Mouse (Mus musculus) inflammation-experienced regulatory T-cells (primary cell): Measurements from ENCODE around the gene Yap1. TPM values are rescaled to one million over a fixed set of nuclear protein-coding genes. Genes with fewer than 3 reads are reported as not detected.

ENCODE experiments used
- polyA plus RNA-seq, 2 experiments: library from polyadenylated mRNA; unstranded; fragments of 100-300 nt; shearing (Covaris generic); gene quantifications; one replicate each; pipeline ENCODE4 v1.2.1; 2017

The Yap1 gene
- 1 to 10 TPM in 1 of 2 experiments, under 1 TPM in 1; 0.17 to 1.0 TPM for polyA plus RNA-seq

GRCm38 (mm10) chr9:8004370-8004991 lies at the start of gene Yap1:
Gene Yap1 (minus strand): TSS chr9:8004596.

DNA sequence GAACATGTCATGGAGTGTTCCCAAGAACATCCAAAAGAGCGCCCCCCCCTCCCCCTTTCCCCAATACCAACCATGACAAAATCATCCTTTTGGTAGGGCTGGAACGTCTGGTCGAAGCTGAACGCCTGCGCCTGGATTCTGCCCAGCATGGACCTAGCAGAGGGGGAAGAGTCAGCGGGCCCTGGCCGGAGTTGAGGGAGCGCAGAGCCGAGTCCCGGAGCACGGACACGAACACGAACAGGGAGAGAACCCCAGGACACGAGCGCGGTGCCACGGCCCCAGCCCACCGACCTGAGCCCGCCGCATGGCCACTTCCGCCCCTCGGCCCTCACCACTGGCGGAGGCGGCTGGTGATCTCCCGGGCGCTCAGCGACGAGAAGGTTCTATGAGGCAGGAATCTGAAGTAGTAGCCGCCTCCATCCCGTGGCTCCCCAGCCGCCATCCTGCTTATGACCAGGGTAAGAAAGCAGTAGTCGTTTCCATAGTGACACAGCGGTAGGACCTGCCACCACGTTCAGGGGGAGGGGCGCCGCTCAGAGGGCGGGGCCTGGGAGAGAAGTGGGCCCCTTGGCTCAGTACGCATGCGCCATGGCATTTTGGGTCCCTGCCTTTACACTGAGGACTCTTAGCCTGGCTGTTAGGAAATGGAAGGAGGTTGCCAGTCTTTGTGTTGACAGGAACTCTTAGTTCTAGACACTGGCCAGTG lies 38.1 kb upstream of the Yap1 start, which contains the start of gene Cfap300:
Gene Cfap300, minus strand, starts transcription at position 486 of the 706 bp plus-strand sequence.

Other genes starting within 250 kb of the Yap1 start
- gene Tmem123, start 240.6 kb downstream of the Yap1 start, polyA plus RNA-seq = 100 to 1,000 TPM; 263 to 274 TPM
- gene Birc2, start 167.5 kb downstream of the Yap1 start, polyA plus RNA-seq = 100 to 1,000 TPM in 1 of 2 experiments, 10 to 100 TPM in 1; 84.6 to 103 TPM
- gene Birc3, start 131.4 kb downstream of the Yap1 start, polyA plus RNA-seq = 100 to 1,000 TPM; 100 to 110 TPM
- under 1 TPM in 1 of 2 experiments, not detected in 1; 0.65 TPM for gene Cfap300, start 38.2 kb upstream of the Yap1 start, polyA plus RNA-seq
- gene Cep126, start 129.7 kb upstream of the Yap1 start, polyA plus RNA-seq = not detected